Mouse (Mus musculus): ENCODE results near the gene Arhgap27. TPM values are rescaled to one million over a fixed set of nuclear protein-coding genes. Genes with fewer than 3 reads are reported as not detected.

Arhgap27 gene
- total RNA-seq, 2 experiments from 2014 or later = 10.8 to 14.0 TPM

DNA sequence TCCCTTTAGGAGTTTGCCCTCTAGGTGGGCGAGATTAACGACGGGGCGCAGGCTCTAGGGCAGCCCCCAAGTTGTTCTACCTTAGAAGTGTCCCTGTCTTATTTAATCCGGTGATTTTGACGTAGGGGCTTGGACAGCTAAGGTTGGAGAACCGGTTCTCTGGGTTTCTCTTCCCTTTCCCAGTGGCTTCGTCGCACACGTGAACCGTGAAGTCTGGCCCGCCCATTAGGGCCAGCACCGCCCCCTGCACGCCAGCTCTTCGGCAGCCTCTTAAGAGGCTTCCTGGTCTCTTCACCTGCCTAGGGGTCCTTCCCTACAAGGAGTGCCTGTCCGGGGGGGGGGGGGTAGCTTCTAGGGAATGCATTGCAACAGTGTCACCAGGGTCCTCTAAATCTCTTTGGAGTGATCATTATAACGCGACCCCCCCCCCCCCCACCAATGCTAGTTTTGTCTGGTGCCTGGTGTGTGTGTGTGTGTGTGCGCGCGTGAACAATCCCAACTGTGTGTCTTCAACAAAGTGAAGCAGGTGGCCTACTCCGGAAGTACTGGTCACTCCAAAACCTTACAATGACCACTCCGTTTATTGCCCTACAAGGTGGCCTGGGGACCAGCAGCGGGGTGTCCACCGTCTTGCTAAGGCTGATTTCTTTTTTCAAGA lies 2.0 kb downstream of the Arhgap27 start:
- intact Hi-C loops (cut with DNase I) = loop anchor here (5.0 kb wide), 1 partner anchor 51 kb away; the partner anchor contains the start of gene Plekhm1
- DNase-seq (ENCODE audit: extremely low spot score in 1 of 2, low spot score in 2 of 2) = no peak
- no peak for TF ChIP-seq CTCF (IDR thresholded peaks at IDR 0.05)
- H3K4me3 ChIP-seq = peak overlapping the region; percentile 77
- no peak overlapping the region for H3K27ac ChIP-seq

DNA sequence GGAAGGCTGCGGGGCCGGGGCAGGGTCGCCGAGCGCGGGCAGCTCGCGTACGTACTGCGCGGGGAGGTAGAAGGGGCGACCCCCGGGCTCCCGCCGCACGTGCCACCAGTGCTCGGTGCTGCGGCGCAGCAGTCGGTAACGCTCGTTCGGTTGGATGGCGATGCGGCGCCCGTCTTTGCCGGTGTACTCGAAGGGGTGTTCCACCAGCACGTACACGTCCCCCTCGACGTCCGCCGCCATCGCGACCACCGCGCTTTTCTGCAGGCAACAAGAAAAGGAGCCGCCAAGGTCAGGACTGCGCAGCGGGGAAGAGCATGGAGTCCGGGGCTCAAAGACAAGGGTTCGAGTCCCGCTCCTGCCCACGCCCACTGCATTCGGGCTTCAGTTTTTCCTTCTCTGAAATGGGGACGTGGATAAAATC lies 2.8 kb downstream of the Arhgap27 start:
- intact Hi-C loops (cut with DNase I) = loop anchor here (5.0 kb wide), 1 partner anchor 52 kb away; the partner anchor contains the start of gene Plekhm1
- no peak for DNase-seq (ENCODE audit: extremely low spot score in 1 of 2, low spot score in 2 of 2)
- peak overlapping the region; percentile 77 for H3K4me3 ChIP-seq
- no peak for TF ChIP-seq CTCF (IDR thresholded peaks at IDR 0.05)
- peak overlapping the region; percentile 13; the same call in 1 of the 2 replicates for H3K27ac ChIP-seq

DNA sequence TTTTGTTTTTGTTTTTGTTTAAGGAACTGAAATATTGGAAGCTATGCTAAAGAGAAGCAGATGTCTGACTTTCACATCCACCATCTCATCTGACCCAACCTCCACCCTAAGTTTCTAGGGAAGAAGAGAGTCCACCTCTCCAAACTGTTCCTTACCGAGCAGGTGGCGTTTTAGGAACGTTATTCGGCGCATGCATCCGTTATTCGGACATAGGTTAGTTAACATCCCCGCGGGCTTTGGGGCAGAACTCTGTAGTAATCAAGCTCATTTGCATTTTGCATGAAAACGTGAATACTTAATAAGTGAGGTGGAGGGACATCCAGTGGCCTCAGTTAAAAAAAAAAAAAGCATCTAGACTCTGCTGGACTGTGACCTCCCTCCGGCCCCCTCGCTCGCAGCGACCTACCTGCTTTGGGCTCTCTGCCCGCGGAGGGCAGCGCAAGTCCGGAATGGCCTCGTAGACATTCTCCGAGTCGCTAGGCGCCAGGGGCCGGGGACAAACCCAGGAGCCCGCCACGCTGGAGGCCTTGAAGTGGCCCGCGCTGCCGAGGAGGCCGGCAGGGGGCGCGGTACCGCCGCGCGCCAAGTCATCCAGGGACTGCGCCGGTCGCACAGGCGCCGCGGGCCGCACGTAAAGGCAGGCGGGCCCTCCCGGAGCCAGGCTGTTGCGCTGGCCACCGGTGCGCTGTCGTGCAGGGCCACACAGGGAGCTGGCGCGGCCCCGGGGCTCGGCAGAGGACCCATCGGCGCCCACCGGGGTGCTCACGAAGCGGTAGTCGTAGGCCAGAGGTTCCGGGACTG lies 3.5 kb downstream of the Arhgap27 start:
- peak; percentile 87 for TF ChIP-seq CTCF (IDR thresholded peaks at IDR 0.05)
- Histone ChIP-seq H3K27ac (peak overlapping the region; percentile 13; the same call in 1 of the 2 replicates), H3K4me3 (peak overlapping the region; percentile 77)
- peak; percentile 84 to 85 for DNase-seq (ENCODE audit: extremely low spot score in 1 of 2, low spot score in 2 of 2)
- intact Hi-C loops (cut with DNase I) = loop anchor here (1.0 to 5.0 kb wide), 4 partner anchors 52 to 317 kb away; partner anchors contain the start of gene Plekhm1

DNA sequence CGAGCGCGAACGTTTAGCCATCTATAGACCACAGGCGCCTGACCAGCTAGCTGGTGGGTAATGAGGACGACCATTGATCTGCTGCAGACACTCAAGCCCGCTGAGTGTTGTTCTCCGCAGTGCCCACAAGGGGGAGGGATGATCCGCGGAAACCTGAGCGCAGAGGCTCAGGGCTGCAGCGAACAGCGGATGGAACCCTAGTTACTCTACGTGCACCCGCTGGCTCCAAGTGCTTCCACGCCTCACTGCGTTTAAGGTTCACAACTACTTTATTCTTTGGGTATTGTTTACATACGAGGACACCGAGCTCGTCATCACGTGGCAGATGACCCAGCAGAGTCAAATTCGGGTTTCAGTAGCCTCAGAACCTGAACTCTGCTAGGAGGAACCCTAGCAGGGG lies 4.4 kb downstream of the Arhgap27 start:
- H3K4me3 ChIP-seq = no peak overlapping the region
- intact Hi-C loops (cut with DNase I) = loop anchor here (1.0 to 5.0 kb wide), 3 partner anchors 108 to 318 kb away; no protein-coding TSS in a partner anchor
- no peak overlapping the region for H3K27ac ChIP-seq
- peak; percentile 86 for TF ChIP-seq CTCF (IDR thresholded peaks at IDR 0.05)
- peak; percentile 61 to 72 for DNase-seq (ENCODE audit: extremely low spot score in 1 of 2, low spot score in 2 of 2)

DNA sequence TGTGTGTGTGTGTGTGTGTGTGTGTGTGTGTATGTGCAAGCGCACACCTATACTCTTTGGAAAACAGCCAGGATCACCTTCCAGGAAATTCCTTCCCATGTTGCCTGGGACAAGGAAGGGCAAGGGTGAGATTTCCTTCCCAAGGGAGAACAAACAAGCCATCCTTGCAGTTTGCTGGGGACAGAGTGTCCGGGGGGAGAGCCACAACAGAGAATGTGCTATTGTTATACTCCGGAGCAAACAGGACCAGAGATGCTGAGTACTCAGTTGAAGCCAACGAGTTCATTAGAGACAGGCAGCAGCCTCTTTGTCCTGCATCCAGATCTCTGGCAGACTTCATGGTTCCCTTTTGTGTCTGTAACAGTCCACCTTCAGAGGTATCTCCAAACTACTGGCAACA lies 5.2 kb downstream of the Arhgap27 start:
- Histone ChIP-seq H3K4me3 (no peak overlapping the region), H3K27ac (no peak overlapping the region)
- TF ChIP-seq CTCF (IDR thresholded peaks at IDR 0.05) = no peak
- intact Hi-C loops (cut with DNase I) = loop anchor here (5.0 kb wide), 2 partner anchors 109 to 319 kb away; no protein-coding TSS in a partner anchor
- DNase-seq (ENCODE audit: extremely low spot score in 1 of 2, low spot score in 2 of 2) = no peak

DNA sequence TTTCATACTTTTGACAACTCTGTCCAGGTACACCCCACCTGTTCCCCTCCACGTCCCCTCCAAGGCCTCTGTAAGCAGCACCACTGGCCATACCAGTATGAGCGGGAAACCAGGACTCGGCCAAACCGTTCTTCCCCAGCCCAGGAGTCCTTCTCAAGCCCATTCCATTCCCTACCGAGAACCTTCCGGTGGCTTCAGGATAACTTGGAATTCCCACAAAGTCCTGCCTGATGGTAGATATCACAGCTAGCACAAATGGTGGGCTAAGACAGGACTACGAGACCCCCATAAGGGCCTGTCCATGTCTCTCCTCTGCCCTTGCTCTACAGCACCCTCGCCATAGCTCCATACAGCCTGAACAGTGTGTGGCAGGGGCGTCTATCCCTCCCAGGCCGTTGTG lies 5.8 kb downstream of the Arhgap27 start:
- Histone ChIP-seq H3K4me3 (no peak overlapping the region), H3K27ac (no peak overlapping the region)
- no peak for TF ChIP-seq CTCF (IDR thresholded peaks at IDR 0.05)
- intact Hi-C loops (cut with DNase I) = loop anchor here (5.0 kb wide), 2 partner anchors 110 to 320 kb away; no protein-coding TSS in a partner anchor
- no peak for DNase-seq (ENCODE audit: extremely low spot score in 1 of 2, low spot score in 2 of 2)

DNA sequence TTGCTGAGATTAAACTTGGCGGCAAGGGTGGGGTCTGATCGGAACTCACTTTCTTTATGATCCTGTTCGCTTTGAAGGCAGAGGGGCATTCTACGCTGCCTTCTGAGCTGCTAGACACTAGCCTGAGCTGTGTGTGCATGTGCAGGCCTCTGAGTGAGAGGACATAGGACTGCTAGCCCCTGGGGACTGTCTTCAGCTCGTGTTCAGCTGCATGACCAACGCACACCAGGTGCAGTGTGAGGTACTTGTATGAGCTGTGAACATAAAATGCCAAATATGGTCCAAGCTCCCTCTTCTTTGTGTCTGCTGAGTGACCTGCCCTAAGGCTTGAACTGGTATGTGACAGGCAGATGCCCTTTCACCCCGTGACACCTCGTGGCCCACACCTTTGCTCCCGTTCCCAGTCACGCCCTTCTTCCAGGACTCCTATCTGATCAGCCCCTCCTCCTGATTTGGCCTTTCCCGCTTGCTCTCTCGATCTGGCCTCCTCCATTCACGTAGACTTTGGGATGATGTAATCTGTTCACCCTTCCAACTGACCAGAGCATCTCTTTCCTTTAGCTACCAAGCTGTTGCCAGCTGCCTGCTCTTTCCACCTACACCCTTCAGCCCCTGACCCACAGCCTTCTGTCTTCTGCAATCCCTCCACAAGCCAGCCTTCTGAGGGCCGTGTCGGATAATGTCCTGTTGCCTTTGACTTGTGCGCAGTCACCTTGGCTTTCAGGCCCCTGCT lies 6.4 kb downstream of the Arhgap27 start:
- no peak for DNase-seq (ENCODE audit: extremely low spot score in 1 of 2, low spot score in 2 of 2)
- Histone ChIP-seq H3K4me3 (no peak overlapping the region), H3K27ac (no peak overlapping the region)
- no peak for TF ChIP-seq CTCF (IDR thresholded peaks at IDR 0.05)
- intact Hi-C loops (cut with DNase I) = loop anchor here (5.0 kb wide), 2 partner anchors 110 to 320 kb away; no protein-coding TSS in a partner anchor

DNA sequence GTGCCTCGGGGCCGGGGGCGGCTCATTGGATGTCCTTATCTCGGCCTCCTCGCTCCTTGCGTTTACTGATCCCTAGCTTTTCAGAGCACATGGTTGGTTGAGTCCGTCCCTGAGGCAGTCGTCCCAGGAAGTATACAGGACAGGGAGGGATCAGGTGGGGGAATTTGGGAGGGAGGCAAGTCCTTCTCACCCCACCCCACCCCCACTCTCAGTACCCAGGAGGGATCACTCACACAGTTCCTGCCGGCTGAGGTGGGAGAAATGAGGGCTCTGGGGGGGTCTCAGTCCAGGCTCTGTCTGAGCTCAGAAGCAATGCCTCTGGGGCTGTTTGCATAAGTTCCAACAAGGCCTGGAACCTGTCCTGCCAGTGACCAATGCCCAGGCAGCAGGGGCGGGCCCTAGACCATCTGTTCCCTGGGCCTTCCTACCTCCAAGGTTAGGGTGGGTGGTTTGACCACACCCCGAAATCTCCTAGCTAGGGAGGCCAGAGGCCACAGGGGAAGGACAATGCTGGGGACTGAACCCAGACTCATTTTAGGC lies 7.4 kb downstream of the Arhgap27 start:
- intact Hi-C loops (cut with DNase I) = loop anchor here (5.0 kb wide), 2 partner anchors 111 to 321 kb away; no protein-coding TSS in a partner anchor
- H3K27ac ChIP-seq = no peak overlapping the region
- DNase-seq (ENCODE audit: extremely low spot score in 1 of 2, low spot score in 2 of 2) = no peak
- no peak overlapping the region for H3K4me3 ChIP-seq
- no peak for TF ChIP-seq CTCF (IDR thresholded peaks at IDR 0.05)

DNA sequence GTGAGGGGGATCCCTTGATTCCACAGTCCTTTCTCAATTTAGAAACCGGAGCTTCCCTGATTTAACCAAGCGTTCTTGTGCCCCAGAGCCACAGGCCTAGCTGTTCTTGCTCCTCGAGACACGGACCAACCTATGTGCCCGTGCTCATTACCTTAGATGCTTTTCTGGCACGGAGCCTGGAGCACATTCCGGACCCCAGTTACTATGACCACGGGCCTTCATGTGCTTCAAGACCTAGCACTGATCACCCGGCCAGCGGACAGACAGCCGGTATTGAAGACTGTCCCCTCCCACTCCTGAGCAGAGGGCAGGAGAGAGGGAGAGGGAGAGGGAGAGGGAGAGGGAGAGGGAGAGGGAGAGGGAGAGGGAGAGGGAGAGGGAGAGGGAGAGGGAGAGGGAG lies 8.2 kb downstream of the Arhgap27 start:
- no peak for DNase-seq (ENCODE audit: extremely low spot score in 1 of 2, low spot score in 2 of 2)
- TF ChIP-seq CTCF (IDR thresholded peaks at IDR 0.05) = no peak
- Histone ChIP-seq H3K4me3 (no peak overlapping the region), H3K27ac (no peak overlapping the region)
- intact Hi-C loops (cut with DNase I) = loop anchor here (5.0 kb wide), 2 partner anchors 112 to 322 kb away; no protein-coding TSS in a partner anchor

DNA sequence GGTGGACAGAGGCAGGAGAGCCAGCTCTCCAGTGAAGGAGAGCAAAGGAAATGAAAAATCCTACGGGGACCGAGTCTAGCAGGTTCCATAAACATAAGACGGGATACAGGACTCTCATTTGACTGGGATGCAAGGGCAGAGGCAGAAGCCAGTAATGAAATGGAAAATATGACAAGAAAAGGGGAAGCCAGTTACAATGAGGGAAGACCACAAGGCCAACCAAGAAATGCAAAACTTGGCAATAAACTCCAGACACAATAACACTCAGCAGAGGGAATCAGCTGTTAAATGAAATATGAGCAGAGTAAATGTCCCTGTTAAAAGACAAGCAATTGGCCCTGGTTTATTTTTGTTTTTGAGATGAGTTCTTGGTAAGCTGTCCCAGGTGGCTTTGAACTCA lies 9.5 kb downstream of the Arhgap27 start:
- Histone ChIP-seq H3K27ac (no peak overlapping the region), H3K4me3 (no peak overlapping the region)
- no peak for TF ChIP-seq CTCF (IDR thresholded peaks at IDR 0.05)
- DNase-seq (ENCODE audit: extremely low spot score in 1 of 2, low spot score in 2 of 2) = no peak
- intact Hi-C loops (cut with DNase I) = no loop called here

DNA sequence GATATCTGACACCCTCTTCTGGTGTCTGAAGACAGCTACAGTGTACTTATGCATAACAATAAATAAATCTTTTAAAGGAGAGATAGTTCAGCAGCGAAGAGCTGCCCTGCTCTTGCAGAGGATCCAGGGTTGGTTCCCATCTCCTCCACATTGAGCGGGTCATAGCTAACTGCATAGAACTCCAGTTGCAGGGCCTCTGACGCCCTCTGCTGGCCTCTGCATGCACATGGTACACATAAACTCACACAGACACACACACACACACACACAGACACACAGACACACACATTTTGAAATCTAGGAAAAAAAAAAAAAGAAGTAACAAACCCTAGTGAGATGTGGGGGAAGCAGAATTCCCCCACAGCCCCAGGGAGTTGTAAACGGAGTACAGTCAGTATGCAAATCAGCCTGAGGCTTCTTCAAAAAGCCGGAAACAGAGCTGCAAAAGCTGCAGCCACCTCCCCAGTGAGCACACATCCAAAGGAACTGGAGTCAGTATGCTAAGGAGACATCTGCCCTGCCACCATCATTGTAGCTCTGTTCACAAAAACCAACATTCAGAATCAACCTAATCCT lies 11.2 kb downstream of the Arhgap27 start:
- no peak for TF ChIP-seq CTCF (IDR thresholded peaks at IDR 0.05)
- intact Hi-C loops (cut with DNase I) = no loop called here
- Histone ChIP-seq H3K27ac (no peak overlapping the region), H3K4me3 (no peak overlapping the region)
- no peak for DNase-seq (ENCODE audit: extremely low spot score in 1 of 2, low spot score in 2 of 2)

Data from left cerebral cortex, adult 2 months (tissue).